Mouse (Mus musculus): ENCODE results near the gene Ppp1r9a. TPM values are rescaled to one million over a fixed set of nuclear protein-coding genes. Genes with fewer than 3 reads are reported as not detected.

Gene Ppp1r9a
- polyA plus RNA-seq, 1 experiment = 0.13 TPM

- Histone ChIP-seq H3ac (ENCODE audit: control insufficient read depth, insufficient read length) (no peak overlapping the region), H3K4me2 (ENCODE audit: low read depth) (no peak overlapping the region), H3K4me3 (no peak overlapping the region), H3K27me3 (ENCODE audit: control insufficient read depth, insufficient read depth, insufficient read length) (no peaks in the 10 kb centered on the region), H3K79me2 (ENCODE audit: control insufficient read depth, insufficient read depth) (no peaks in the 10 kb centered on the region), H3K36me3 (ENCODE audit: control insufficient read depth, insufficient read depth) (no peaks in the 10 kb centered on the region)
- TF ChIP-seq REST (IDR thresholded peaks at IDR 0.05; ENCODE audit: insufficient read depth, insufficient read length) = no peak
- TF ChIP-seq MYOG (IDR thresholded peaks at IDR 0.05; ENCODE audit: control insufficient read depth in 1 of 3, insufficient read depth in 1 of 3, insufficient read length in 2 of 3, low read depth in 2 of 3) = no peak
- no peak for TF ChIP-seq POLR2A (IDR thresholded peaks at IDR 0.05; ENCODE audit: insufficient read length, low read depth)
- TF ChIP-seq TCF3 (IDR thresholded peaks at IDR 0.05; ENCODE audit: insufficient read length, low read depth) = no peak
- no peak for TF ChIP-seq MAX (IDR thresholded peaks at IDR 0.05; ENCODE audit: low read depth)
- no peak for TF ChIP-seq E2F4 (IDR thresholded peaks at IDR 0.05; ENCODE audit: insufficient read depth)
- TF ChIP-seq USF1 (IDR thresholded peaks at IDR 0.05; ENCODE audit: low read depth) = no peak
- no peak for TF ChIP-seq POLR2AphosphoS2 (IDR thresholded peaks at IDR 0.05; ENCODE audit: insufficient read length, low read depth)
- TF ChIP-seq SRF (IDR thresholded peaks at IDR 0.05; ENCODE audit: control insufficient read depth, insufficient read length, low read depth) = no peak
- TF ChIP-seq TCF12 (IDR thresholded peaks at IDR 0.05; ENCODE audit: insufficient read depth, poor library complexity, severe bottlenecking) = no peak
Observed at GRCm38 (mm10) chr6:4949701-4950100, 47.0 kb downstream of the Ppp1r9a start.

DNA sequence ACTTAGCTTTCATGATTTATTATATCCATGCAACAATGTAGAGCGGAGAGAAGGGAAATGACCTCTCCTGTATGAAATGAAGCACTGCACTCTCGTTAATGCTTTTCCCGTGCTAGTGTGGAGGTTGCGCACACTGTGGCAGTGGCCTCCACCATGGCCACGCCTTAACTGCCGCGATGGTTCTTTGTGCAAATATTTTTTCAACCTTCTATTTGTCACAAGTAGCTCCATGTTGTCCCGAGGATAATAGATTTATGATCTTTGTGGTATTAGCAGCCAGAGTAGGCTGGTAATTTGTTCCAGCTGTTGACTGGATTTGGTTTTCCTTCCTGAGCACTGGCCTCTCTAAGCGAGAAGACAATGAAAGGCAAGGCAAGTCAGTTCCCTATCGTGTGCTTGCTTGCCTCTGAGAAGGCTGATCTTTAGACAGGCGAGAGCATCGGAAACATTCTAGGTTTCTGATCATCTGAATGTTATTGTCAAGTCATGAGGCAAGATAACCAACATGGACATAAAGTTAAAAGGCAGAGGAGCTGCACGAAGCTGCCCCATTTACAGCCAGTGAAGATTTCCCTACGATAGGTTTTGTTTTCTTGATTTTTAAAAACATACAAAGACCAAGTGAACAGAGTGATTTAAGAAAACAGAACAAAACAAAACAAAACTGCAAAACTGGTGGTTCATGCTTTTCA lies 50.5 kb downstream of the Ppp1r9a start:
- Histone ChIP-seq H3K79me2 (ENCODE audit: control insufficient read depth, insufficient read depth) (no peaks in the 10 kb centered on the region), H3K36me3 (ENCODE audit: control insufficient read depth, insufficient read depth) (no peaks in the 10 kb centered on the region), H3ac (ENCODE audit: control insufficient read depth, insufficient read length) (no peak overlapping the region), H3K27me3 (ENCODE audit: control insufficient read depth, insufficient read depth, insufficient read length) (no peaks in the 10 kb centered on the region), H3K4me2 (ENCODE audit: low read depth) (no peak overlapping the region), H3K4me3 (no peak overlapping the region)
- TF ChIP-seq MYOD1 (IDR thresholded peaks at IDR 0.05; ENCODE audit: control insufficient read depth in 1 of 3, insufficient read length in 2 of 3, low read depth in 2 of 3) = no peak
- no peak for TF ChIP-seq SRF (IDR thresholded peaks at IDR 0.05; ENCODE audit: control insufficient read depth, insufficient read length, low read depth)
- TF ChIP-seq MAX (IDR thresholded peaks at IDR 0.05; ENCODE audit: low read depth) = no peak
- TF ChIP-seq POLR2A (IDR thresholded peaks at IDR 0.05; ENCODE audit: insufficient read length, low read depth) = no peak
- no peak for TF ChIP-seq TCF12 (IDR thresholded peaks at IDR 0.05; ENCODE audit: insufficient read depth, poor library complexity, severe bottlenecking)
- TF ChIP-seq CEBPB (IDR thresholded peaks at IDR 0.05; ENCODE audit: insufficient read depth, poor library complexity, severe bottlenecking) = no peak
- TF ChIP-seq E2F4 (IDR thresholded peaks at IDR 0.05; ENCODE audit: insufficient read depth) = no peak
- no peak for TF ChIP-seq MYOG (IDR thresholded peaks at IDR 0.05; ENCODE audit: control insufficient read depth in 1 of 3, insufficient read depth in 1 of 3, insufficient read length in 2 of 3, low read depth in 2 of 3)
- no peak for TF ChIP-seq POLR2AphosphoS2 (IDR thresholded peaks at IDR 0.05; ENCODE audit: insufficient read length, low read depth)
- no peak for TF ChIP-seq USF1 (IDR thresholded peaks at IDR 0.05; ENCODE audit: low read depth)
- no peak for TF ChIP-seq REST (IDR thresholded peaks at IDR 0.05; ENCODE audit: insufficient read depth, insufficient read length)
- no peak for TF ChIP-seq TCF3 (IDR thresholded peaks at IDR 0.05; ENCODE audit: insufficient read length, low read depth)

DNA sequence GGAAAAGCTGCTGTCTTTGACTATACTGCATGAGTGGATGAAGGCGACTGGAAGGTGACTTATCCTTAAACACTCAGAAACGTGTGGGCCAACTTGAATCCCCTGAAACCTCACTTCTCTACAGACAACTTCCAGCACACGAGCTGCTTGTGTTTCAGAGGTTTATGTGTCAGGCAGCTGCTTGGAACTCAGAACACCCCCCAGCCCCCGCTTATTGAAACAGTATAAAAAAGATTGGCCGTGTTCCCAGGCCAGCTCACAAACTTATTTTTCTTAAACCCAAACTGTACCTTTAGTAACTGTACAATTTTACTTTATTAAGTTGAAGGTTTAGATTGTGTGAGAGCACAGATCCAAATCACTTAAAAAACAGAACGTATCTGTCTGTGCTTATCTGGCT lies 53.9 kb downstream of the Ppp1r9a start:
- no peak overlapping the region for H3ac ChIP-seq (ENCODE audit: control insufficient read depth, insufficient read length)
- TF ChIP-seq E2F4 (IDR thresholded peaks at IDR 0.05; ENCODE audit: insufficient read depth) (no peak), TCF3 (IDR thresholded peaks at IDR 0.05; ENCODE audit: insufficient read length, low read depth) (no peak), MYOD1 (IDR thresholded peaks at IDR 0.05; ENCODE audit: control insufficient read depth in 1 of 3, insufficient read length in 2 of 3, low read depth in 2 of 3) (no peak), USF1 (IDR thresholded peaks at IDR 0.05; ENCODE audit: low read depth) (no peak), POLR2AphosphoS2 (IDR thresholded peaks at IDR 0.05; ENCODE audit: insufficient read length, low read depth) (no peak), MYOG (IDR thresholded peaks at IDR 0.05; ENCODE audit: control insufficient read depth in 1 of 3, insufficient read depth in 1 of 3, insufficient read length in 2 of 3, low read depth in 2 of 3) (no peak), SRF (IDR thresholded peaks at IDR 0.05; ENCODE audit: control insufficient read depth, insufficient read length, low read depth) (no peak), CEBPB (IDR thresholded peaks at IDR 0.05; ENCODE audit: insufficient read depth, poor library complexity, severe bottlenecking) (no peak), MAX (IDR thresholded peaks at IDR 0.05; ENCODE audit: low read depth) (no peak), REST (IDR thresholded peaks at IDR 0.05; ENCODE audit: insufficient read depth, insufficient read length) (no peak), TCF12 (IDR thresholded peaks at IDR 0.05; ENCODE audit: insufficient read depth, poor library complexity, severe bottlenecking) (no peak), POLR2A (IDR thresholded peaks at IDR 0.05; ENCODE audit: insufficient read length, low read depth) (no peak)
- no peaks in the 10 kb centered on the region for H3K36me3 ChIP-seq (ENCODE audit: control insufficient read depth, insufficient read depth)
- H3K4me2 ChIP-seq (ENCODE audit: low read depth) = no peak overlapping the region
- no peak overlapping the region for H3K4me3 ChIP-seq
- H3K79me2 ChIP-seq (ENCODE audit: control insufficient read depth, insufficient read depth) = no peaks in the 10 kb centered on the region
- H3K27me3 ChIP-seq (ENCODE audit: control insufficient read depth, insufficient read depth, insufficient read length) = no peaks in the 10 kb centered on the region

GRCm38 (mm10) chr6:4962197-4962596 lies 59.5 kb downstream of the Ppp1r9a start:
- H3K79me2 ChIP-seq (ENCODE audit: control insufficient read depth, insufficient read depth) = no peaks in the 10 kb centered on the region
- H3K36me3 ChIP-seq (ENCODE audit: control insufficient read depth, insufficient read depth) = no peaks in the 10 kb centered on the region
- no peaks in the 10 kb centered on the region for H3K27me3 ChIP-seq (ENCODE audit: control insufficient read depth, insufficient read depth, insufficient read length)
- H3ac ChIP-seq (ENCODE audit: control insufficient read depth, insufficient read length) = no peak overlapping the region
- no peak overlapping the region for H3K4me2 ChIP-seq (ENCODE audit: low read depth)
- TF ChIP-seq E2F4 (IDR thresholded peaks at IDR 0.05; ENCODE audit: insufficient read depth) = no peak
- TF ChIP-seq MYOD1 (IDR thresholded peaks at IDR 0.05; ENCODE audit: control insufficient read depth in 1 of 3, insufficient read length in 2 of 3, low read depth in 2 of 3) = no peak
- no peak for TF ChIP-seq POLR2A (IDR thresholded peaks at IDR 0.05; ENCODE audit: insufficient read length, low read depth)
- TF ChIP-seq MYOG (IDR thresholded peaks at IDR 0.05; ENCODE audit: control insufficient read depth in 1 of 3, insufficient read depth in 1 of 3, insufficient read length in 2 of 3, low read depth in 2 of 3) = no peak
- no peak overlapping the region for H3K4me3 ChIP-seq

All from myocyte (in vitro differentiated cells).